Comparison of ENCODE assay signal across 8 mouse cellular contexts in the genomic region with DNA sequence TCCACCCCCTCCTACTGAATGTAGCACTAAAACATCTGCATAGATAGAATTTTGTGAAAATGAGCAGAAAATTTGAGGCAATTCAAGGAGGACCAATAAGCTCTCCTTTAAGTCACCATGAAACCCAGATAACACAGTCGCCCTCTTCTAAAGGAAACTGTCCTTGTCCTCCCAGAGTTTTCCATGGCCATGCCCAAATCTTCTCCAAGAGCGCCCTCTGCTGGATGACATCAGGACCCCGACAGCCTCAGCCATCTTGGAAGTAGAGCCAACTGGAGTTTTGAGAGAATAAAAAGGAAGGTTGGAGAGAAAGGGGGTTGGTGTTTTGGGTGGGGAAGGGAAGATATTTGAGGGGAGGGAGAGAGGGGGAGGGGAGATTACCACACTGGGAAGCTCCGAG.
DNase-seq lines count a peak whose midpoint lies in the region; ATAC-seq lines count a peak whose summit lies in the region.

No protein-coding gene starts in this region.

- H3K4me1 ChIP-seq in heart, embryonic 12.5 days (replicated peaks): peaks cover 30% of the 10 kb centered on the region
- peaks cover 5% of the 10 kb centered on the region; the same call in 1 of the 2 replicates for H3K4me1 ChIP-seq in midbrain, embryonic 16.5 days (ENCODE audit: control insufficient read depth, insufficient read depth, low read length)

- 13% methylated on average over 4 of the region's 4 CpGs for WGBS in heart, embryonic 12.5 days
- 15% methylated on average over 4 of the region's 4 CpGs for WGBS in midbrain, embryonic 16.5 days

- H3K27me3 ChIP-seq in heart, embryonic 12.5 days (replicated peaks): no peaks in the 10 kb centered on the region
- H3K27me3 ChIP-seq in midbrain, embryonic 16.5 days (ENCODE audit: control insufficient read depth, insufficient read depth, low read depth, low read length): 0 out of 2 replicates have a peak, but pooled peaks cover 8% of the 10 kb centered on the region

- H3K4me2 ChIP-seq in heart, embryonic 12.5 days: no peak overlapping the region
- H3K4me2 ChIP-seq in midbrain, embryonic 16.5 days (ENCODE audit: low read length): no peak overlapping the region

- no peaks in the 10 kb centered on the region for H3K9me3 ChIP-seq in heart, embryonic 12.5 days (replicated peaks)
- no peaks in the 10 kb centered on the region for H3K9me3 ChIP-seq in midbrain, embryonic 16.5 days (replicated peaks; ENCODE audit: control insufficient read depth, low read length, poor library complexity, severe bottlenecking)

- H3K36me3 ChIP-seq in heart, embryonic 12.5 days: no peaks in the 10 kb centered on the region
- H3K36me3 ChIP-seq in midbrain, embryonic 16.5 days (ENCODE audit: control insufficient read depth, insufficient read depth, low read length): no peaks in the 10 kb centered on the region

- no peak overlapping the region for H3K9ac ChIP-seq in heart, embryonic 12.5 days
- H3K9ac ChIP-seq in midbrain, embryonic 16.5 days (ENCODE audit: low read depth, low read length): no peak overlapping the region

- no peak overlapping the region for H3K4me3 ChIP-seq in heart, embryonic 12.5 days
- no peak overlapping the region for H3K4me3 ChIP-seq in midbrain, embryonic 16.5 days (ENCODE audit: low read depth, low read length)

- no peak for ATAC-seq in heart, embryonic 12.5 days (ENCODE audit: insufficient number of reproducible peaks, low FRiP score)
- peak; percentile 44; the same call in 1 of the 2 replicates for ATAC-seq in midbrain, embryonic 16.5 days

- intact Hi-C loops in left cerebral cortex, postnatal 36 days (cut with DNase I): loop anchor here (2.0 to 10.0 kb wide), 2 partner anchors 200 to 1080 kb away; no protein-coding TSS in a partner anchor

- no peak overlapping the region for H3K27ac ChIP-seq in heart, embryonic 12.5 days (ENCODE audit: poor library complexity, severe bottlenecking)
- no peak overlapping the region for H3K27ac ChIP-seq in midbrain, embryonic 16.5 days (ENCODE audit: low read length)

- DNase-seq in heart, adult 11 months: peak; percentile 97
- peak; percentile 94 for DNase-seq in cerebellum, adult 9-10 months
- peak; percentile 67 to 83 for DNase-seq in frontal cortex, postnatal 14 days (ENCODE audit: low spot score in 2 of 2)
- DNase-seq in hindlimb bud, embryonic 11.5 days (ENCODE audit: extremely low spot score, low read depth, low spot score): peak; percentile 68
- peak; percentile 78 to 83 for DNase-seq in left cerebral cortex, postnatal 36 days (ENCODE audit: low spot score in 2 of 2)
- DNase-seq in spleen, adult 18-20 months: peak; percentile 62 to 84
